Comparison of ENCODE assay signal across 27 mouse cellular contexts in genomic region chrX:11558260-11558659, GRCm38 (mm10).
"Had no signal": no experiment of that assay in that cellular context is flagged by ENCODE, and none has a peak within 500 bp of the region (broad histone marks: within the 10 kb centered on the region; RNA-seq: fewer than 3 reads in every experiment).

No protein-coding gene starts in this region.

- H3K27me3 ChIP-seq: hindbrain, embryonic 15.5 days had no signal

- H3K36me3 ChIP-seq: heart, embryonic 12.5 days; heart, embryonic 13.5 days; heart, embryonic 15.5 days; hindbrain, embryonic 10.5 days; hindbrain, embryonic 12.5 days; hindbrain, embryonic 13.5 days; hindbrain, embryonic 15.5 days; intestine, embryonic 15.5 days; kidney, embryonic 15.5 days had no signal

- H3K4me3 ChIP-seq: heart, embryonic 12.5 days; heart, embryonic 13.5 days; heart, embryonic 15.5 days; hindbrain, embryonic 10.5 days; hindbrain, embryonic 12.5 days; hindbrain, embryonic 13.5 days; hindbrain, embryonic 15.5 days; intestine, embryonic 15.5 days; kidney, embryonic 15.5 days; layer of hippocampus, adult 2 months; left cerebral cortex, adult 2 months had no signal

- DNase-seq: heart, postnatal 10 days; heart, postnatal 14 days; heart, postnatal 36 days; heart, postnatal 4 days; kidney, adult 11 months; kidney, adult 18-20 months; kidney, adult 2 months; kidney, adult 8-10 months; kidney, adult 9 months; kidney, postnatal 10 days; kidney, postnatal 14 days; kidney, postnatal 25 days; kidney, postnatal 36 days; kidney, postnatal 4 days; layer of hippocampus, adult 9-11 months; layer of hippocampus, postnatal 36 days had no signal
